Mouse (Mus musculus): Measurements from ENCODE around the gene Atp6v1g1.
A peak's percentile ranks its signal among the peaks of the same experiment; 100 is the strongest.

Gene Atp6v1g1

GRCm38 (mm10) chr4:63585216-63585615 is 40.6 kb downstream of the Atp6v1g1 start:
- no peak for DNase-seq

GRCm38 (mm10) chr4:63586240-63586639 is 41.7 kb downstream of the Atp6v1g1 start:
- no peak for DNase-seq

GRCm38 (mm10) chr4:63589987-63590386 is 45.4 kb downstream of the Atp6v1g1 start:
- DNase-seq = peak; percentile 62

- peak; percentile 0 for DNase-seq
Observed at GRCm38 (mm10) chr4:63590538-63590937, 46.0 kb downstream of the Atp6v1g1 start.

- DNase-seq = peak; percentile 94
Observed at GRCm38 (mm10) chr4:63594459-63595110, 50.0 kb downstream of the Atp6v1g1 start.

- DNase-seq = peak; percentile 87
Observed at GRCm38 (mm10) chr4:63595259-63595658, 50.7 kb downstream of the Atp6v1g1 start.

- DNase-seq = peak; percentile 68
Observed at GRCm38 (mm10) chr4:63596010-63596409, 51.4 kb downstream of the Atp6v1g1 start.

All from heart, adult 11 months (tissue).